Mouse (Mus musculus) lung, adult 18-20 months (tissue): ENCODE results near the gene Nup107.
"Not testable (repeated sequence)": the region's sequence is repeated elsewhere in the genome, so short reads cannot be mapped to it uniquely, and the experiment has no call there.

Experiments used
- DNase-seq, 2 experiments: peaks; one replicate each; pipeline ENCODE4 v3.0.0; 2022; ENCODE audit warnings: mixed read lengths in 2 of 2

The Nup107 gene

DNA sequence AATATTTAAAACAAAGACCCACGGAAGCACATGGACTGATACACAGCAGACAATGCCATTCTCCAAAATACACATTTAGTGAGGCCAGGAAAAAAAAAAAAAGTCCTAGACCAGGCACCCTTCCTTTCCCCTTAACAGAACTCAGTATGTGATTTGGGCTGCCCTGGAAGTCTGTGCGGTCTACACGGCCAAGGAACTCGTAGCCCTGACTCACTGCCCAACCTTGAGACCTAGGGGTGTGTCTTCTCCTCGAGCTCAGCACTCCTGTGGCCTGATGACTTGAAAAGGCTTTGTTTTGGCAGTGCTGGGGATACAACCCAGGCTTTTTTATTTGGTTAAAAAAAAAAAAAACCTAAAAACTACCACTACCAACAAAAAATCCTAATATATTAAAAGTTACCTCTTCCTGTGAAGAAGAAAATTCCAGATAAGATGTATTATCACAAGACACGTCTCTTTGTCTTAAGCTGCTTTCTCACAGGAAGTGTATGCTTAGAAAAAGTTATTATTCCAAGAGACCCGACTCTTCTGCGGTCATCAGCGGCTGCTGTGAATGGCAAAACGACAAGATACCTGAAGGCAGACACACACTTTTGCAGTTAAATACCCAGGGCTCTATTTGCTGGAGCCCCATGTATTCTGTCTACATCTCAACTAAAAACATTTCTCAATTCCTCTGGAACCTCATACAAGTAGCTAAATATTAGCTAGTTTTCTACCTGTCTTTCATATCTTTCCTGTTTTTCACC, 58.2 kb downstream of the Nup107 start:
- not testable (repeated sequence) for DNase-seq

GRCm38 (mm10) chr10:117733626-117734025, 58.9 kb downstream of the Nup107 start:
- DNase-seq: not testable (repeated sequence)

DNA sequence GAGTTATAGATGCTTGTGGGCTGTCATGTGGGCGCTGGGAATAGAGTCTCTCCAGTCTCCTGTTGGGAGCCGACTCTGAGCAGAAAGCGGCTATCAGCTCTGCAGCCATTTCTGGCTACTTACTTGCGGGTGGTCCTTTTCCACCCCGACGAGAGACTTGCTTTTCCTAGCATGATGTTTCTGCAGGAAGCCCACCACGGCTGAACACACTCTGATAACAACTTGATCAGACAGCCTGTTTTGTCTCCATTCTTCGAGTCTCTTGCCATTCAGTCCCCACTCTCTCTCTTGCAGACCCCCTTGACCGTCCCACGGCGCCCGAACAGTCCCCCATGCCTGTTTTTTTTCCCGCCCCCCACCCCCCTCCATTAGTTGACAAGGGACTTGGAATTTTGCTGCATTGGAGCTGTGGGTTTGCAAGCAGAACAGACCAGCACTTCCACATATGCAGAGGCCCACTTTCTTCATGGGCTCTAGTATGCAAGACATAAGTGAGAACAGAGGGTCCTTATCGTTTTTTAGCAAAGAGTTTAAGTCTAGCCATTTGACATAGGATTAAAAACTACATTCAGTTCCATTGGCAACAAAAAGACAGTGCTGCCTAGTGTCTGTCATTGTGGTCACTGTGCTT, 59.4 kb downstream of the Nup107 start:
- DNase-seq: no peak

DNA sequence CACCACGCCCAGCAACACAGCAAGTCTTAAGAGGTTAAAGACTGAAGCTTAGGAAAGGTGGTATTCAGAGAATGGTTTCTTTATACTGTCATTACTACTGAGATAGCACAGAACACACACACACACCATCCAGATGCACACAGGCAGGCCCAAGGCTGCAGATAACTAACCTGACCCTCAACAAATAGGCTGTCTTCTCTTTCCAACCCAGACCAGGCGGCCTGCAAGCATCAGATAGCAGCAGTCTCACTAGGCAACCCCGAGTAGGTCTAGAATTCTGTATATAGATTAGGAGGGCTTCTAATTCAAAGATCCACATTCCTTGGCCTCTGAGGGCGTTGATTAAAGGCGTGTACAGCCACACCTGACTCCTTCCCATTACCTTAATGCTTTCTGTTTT, 60.3 kb downstream of the Nup107 start:
- no peak for DNase-seq

DNA sequence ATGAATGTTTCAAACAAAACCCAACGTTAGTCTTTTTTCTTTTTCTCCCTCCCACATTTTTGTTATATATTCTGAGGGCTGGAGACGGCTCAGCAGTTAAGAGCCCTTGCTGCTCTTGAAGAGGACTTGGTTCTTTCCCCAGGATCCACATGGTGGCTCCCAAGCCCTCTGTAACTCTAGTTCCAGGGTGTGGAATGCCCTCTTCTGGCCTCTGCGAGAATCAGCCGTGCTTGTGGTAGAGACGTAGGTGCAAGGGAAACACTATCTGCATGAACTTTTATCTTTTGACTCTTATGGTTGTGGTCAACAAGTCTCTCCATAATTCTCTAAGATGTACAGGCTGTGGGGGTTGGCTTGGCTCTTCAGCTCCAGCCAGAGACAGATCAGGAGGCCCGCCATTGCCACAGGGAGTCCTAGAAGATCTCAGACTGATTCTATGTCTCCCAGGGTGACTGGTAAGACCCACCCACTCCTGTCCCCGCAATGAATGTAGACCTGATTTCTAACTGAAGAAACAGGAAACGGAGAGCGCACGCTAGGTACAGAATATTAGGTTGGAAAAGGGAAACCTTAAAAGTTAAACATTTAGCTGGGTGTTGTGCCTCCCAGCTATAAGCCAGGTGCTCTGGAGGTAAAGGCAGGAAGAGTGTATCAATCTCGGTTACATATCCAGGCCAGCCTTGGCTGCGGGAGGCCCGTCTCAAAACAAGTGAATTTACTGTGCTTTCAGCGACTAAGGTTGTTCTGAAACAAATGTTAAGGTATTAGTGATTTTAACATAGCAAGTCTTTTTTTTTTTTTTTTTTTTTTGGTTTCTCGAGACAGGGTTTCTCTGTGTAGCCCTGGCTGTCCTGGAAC, 61.0 kb downstream of the Nup107 start:
- peak; percentile 80 to 81 for DNase-seq

DNA sequence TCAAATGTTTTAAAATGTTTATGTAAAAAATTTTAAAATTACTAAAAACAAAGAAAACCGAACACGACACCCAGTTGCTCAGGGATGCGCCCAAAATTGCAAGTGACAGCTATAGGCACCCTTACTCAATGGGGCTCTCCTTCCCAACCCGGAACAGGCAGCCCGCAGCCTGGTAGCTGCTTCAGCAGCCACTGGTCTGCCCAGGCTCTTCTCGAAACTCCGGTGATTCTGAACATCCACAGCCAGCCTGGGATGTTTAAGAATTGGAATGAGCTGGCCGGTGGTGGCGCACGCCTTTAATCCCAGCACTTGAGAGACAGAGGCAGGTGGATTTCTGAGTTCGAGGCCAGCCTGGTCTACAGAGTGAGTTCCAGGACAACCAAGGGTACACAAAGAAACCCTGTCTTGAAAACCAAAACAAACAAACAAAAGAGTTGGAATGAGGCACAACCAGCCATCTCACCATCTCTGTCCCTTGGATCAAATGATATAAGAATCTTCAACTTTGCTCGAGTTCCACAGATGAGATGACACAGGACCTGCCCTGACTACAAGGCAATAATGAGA, 61.8 kb downstream of the Nup107 start:
- DNase-seq: no peak

GRCm38 (mm10) chr10:117730140-117730539, 62.4 kb downstream of the Nup107 start:
- DNase-seq: no peak

- peak; percentile 83 to 86 for DNase-seq
Measured at GRCm38 (mm10) chr10:117729139-117729814, 63.2 kb downstream of the Nup107 start.

GRCm38 (mm10) chr10:117728574-117728973, 63.9 kb downstream of the Nup107 start:
- no peak for DNase-seq

DNA sequence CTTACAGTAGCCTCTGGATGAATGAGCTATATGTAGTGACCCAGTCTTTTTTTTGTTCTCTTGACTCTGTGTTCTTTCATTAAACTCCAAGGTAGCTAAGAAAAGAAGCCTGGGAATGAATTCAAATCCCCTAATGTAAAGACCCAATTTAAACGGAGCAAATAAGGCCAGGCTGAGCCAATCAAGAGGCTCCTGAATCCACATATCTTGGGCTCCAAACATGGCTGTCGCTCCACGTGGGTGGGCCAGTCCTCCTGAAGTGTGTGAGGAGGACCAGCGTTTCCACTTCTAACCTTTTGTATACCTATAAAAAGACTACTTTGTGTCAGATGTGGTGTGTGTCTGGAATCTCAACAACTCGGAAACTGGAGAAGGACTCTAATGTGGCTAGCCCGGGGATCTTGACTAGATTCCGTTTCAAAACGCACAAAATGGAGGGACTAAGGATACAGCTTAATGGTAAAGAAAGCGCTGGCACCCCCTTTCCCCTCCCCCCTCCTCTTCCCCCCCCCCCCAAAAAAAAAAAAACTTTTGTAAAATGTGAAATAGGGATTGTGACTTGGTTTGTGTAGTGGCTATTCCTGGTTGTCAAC, 64.9 kb downstream of the Nup107 start:
- no peak for DNase-seq

- no peak for DNase-seq
Measured at GRCm38 (mm10) chr10:117726888-117727385, 65.6 kb downstream of the Nup107 start.

DNA sequence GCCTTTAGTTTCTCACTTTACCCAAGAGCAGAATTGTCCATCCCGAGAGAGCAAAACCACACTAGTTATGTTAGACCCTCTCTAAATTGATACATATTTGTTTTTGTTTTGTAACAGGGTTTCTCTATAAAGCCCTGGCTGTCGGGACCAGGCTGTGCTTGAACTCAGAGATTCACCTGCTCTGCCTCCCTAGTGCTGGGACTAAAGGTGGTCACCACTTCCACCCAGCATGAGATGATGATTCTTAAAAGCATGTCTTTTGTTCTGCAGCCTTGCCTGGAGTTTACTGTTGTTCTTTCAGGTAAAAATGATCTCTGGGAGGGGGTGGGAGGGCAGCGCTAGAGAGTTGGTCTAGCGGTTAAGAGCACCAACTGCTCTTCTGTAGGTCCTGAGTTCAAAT, 66.2 kb downstream of the Nup107 start:
- DNase-seq: no peak

DNA sequence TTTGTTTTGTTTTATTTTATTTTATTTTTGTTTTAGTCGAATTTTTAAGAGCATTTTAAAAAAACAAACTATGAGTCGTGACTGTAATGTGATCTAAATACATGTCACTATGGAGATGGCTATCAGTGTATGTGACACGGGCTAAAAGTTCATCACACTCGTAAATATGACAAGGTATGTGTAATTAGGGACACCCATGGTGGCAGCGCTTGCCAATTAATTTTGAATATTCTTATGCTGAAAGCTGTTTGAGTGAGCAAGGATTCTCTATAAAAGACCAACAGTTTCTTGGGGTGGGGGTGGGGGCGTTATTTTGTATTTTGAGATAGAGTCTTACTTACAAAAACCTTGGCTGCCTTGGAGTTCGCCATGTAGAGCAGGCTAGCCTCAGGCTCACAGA, 66.8 kb downstream of the Nup107 start:
- no peak for DNase-seq

DNA sequence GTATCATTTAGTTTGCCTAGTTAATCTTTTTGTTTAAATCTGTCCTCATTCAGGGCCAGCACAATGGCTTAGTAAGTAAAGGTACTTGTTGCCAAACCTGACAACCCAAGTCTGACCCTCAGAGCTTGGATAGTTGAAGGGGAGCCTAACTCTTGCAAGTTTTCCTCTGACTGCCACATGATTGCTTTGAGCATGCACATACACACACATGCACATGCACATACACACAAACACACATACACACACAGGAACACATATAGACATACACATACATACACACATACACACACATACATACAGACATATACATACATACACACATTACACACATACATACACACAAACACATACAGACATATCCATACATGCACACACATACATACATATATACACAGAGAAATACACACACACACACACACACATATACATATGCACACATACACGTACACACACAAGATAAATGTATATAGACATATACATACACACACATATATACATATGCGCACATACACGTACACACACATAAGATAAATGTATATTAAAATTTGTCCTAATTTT, 67.6 kb downstream of the Nup107 start:
- DNase-seq: no peak

DNA sequence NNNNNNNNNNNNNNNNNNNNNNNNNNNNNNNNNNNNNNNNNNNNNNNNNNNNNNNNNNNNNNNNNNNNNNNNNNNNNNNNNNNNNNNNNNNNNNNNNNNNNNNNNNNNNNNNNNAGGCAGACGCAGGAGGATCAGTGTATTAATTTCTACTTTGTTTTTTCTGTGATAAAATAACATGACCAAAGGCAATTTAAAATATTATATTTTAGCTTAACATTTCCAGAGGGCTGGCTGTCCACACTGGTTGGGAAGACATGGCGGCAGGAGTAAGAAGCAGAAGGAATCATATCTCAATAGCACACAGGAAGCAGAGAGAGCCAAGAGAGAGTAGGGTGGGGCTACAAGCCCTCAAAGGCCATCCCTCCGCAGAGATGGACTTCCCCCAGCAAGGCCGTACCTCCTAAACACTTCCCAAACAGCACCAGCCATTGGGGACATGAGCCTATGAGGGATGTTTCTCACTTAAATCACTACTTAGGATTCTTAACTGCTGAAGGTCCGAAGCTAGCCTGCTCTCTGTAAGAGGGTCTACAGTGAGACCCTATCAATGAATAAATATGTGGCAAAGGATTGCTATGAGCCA, 68.3 kb downstream of the Nup107 start:
- DNase-seq: no peak

- peak in 1 of 2 experiments; percentile 38 for DNase-seq
Measured at GRCm38 (mm10) chr10:117718161-117719119, 74.1 kb downstream of the Nup107 start.

GRCm38 (mm10) chr10:117717583-117717982, 74.9 kb downstream of the Nup107 start:
- peak; percentile 62 to 72 for DNase-seq

DNA sequence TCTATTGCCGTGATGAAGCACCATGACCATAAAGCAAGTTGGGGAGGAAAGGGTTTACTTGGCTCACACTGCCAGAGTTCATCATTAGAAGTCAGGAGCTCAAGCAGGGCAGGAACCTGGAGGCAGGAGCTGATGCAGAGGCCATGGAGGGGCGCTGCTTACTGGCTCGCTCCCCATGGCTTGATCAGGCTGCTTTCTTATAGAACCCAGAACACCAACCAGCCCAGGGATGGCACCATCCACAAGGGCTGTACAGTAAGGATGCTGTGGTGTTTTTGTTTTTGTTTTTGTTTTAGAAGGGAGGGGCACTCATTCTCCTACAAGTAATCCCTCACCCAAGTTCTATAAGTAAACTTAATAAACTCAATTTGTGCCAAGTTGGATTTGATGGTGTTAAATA, 75.8 kb downstream of the Nup107 start:
- no peak for DNase-seq

DNA sequence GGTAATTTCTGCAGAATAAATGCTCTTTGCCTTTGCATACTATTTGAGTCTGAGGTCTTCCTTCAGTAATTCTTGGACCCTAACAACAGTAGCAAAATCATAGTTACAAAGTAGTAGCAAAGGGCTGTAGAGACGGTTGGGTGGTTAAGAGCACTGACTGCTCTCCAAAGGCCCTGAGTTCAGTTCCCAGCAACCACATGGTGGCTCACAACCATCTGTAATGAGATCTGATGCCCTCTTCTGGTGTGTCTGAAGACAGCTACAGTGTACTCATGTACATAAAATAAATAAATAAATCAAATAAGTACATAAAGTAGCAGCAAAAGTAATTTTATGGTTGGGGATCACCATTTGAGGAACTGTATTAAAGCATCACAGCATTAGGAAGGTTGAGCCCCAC, 76.9 kb downstream of the Nup107 start:
- not testable (repeated sequence) for DNase-seq

DNA sequence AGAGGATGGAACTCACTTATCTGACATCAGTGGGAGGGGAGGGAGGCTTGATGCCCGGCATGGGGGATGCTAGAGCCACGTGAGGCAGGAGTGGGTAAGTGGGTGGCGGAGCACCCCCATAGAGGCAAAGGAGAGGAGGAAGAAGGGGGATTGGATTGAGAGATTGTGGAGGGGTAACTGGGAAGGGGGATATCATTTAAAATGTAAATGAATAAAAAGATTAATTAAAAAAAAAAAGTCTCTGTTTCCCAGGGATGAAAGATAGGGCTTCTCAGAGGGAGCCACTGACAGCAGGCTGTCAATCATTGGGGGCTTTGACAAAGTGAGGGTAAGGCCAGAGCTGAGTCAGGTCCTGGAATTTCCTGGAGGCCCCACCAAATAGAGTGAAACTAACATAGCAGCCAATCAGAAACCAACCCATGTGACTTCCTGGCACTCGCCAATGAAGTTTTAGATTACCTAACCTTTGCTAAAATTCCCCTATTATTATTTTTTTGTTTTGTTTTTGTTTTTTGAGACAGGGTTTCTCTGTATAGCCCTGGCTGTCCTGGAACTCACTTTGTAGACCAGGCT, 77.5 kb downstream of the Nup107 start:
- no peak for DNase-seq
